Mouse (Mus musculus) adrenal gland, postnatal 25 days (tissue): ENCODE measurements around the gene Wdr83. TPM values are rescaled to one million over a fixed set of nuclear protein-coding genes. Genes with fewer than 3 reads are reported as not detected.

Experiments used
- DNase-seq: peaks from one replicate; pipeline ENCODE4 v3.0.0; 2021; ENCODE audit warnings: mixed read lengths
- total RNA-seq: library from RNA; stranded (reverse); gene quantifications from 2 replicates; pipeline ENCODE4 v1.2.3, GENCODE M21; 2021

The Wdr83 gene
- total RNA-seq, 1 experiment from 2014 or later, result 22.7 TPM

DNA sequence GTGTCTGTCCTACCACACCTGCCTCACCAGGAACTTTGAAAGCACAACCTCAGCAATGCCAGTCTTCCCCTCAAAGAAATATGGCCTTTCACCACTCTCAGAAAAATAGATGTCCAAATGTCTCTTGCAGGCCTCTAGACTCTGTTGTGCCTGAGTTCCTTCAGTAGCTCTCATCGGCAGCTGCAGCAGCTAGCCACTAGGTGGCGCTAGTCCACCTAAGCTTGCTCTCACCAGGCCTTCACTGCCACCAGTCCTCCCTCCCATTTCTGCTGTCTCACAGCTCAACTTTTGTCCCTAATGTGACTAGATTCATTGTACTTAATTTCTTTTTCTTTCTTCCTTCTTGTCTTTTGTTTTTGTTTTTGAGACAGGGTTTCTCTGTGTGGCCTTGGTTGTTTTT is 4.1 kb downstream of the Wdr83 start:
- peak; percentile 72 for DNase-seq

DNA sequence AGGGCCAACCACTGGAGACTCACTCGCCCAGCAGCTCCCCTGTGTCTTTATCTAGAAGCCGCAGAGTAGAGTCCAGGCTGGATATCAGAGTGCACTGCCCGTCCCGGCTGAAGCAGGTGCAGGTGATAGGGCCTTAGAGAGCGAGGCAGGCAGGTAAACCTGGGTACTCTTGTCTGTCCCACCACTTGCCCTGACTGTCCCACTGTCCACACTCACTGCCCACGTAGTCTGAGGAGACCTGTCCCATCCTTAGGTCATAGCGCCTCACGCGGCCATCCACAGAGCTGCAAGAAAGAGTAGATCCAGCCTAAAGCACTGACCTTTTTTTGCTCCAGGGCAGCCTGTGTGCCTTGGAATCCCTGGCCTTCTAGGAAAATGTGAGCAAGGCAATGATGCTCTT is 5.1 kb downstream of the Wdr83 start:
- peak; percentile 45 for DNase-seq

GRCm38 (mm10) chr8:85074617-85075016 is 6.5 kb downstream of the Wdr83 start:
- no peak for DNase-seq

DNA sequence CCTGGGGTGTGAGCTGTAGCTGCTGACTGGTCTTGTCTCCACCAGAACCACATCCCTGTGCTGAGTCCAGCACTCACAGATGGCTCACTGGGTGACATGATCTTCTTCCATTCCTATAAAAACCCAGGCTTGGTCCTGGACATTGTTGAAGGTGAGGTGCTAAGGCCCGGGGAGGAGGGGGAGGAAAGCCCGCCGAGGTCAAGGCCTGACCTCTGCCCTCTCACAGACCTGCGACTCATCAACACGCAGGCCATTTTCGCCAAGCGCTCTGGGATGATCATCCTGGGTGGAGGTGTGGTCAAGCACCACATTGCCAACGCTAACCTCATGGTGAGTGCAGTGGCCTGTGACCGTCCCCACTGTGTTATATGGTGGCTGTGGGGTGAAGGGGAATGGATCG is 6.9 kb downstream of the Wdr83 start:
- no peak for DNase-seq

DNA sequence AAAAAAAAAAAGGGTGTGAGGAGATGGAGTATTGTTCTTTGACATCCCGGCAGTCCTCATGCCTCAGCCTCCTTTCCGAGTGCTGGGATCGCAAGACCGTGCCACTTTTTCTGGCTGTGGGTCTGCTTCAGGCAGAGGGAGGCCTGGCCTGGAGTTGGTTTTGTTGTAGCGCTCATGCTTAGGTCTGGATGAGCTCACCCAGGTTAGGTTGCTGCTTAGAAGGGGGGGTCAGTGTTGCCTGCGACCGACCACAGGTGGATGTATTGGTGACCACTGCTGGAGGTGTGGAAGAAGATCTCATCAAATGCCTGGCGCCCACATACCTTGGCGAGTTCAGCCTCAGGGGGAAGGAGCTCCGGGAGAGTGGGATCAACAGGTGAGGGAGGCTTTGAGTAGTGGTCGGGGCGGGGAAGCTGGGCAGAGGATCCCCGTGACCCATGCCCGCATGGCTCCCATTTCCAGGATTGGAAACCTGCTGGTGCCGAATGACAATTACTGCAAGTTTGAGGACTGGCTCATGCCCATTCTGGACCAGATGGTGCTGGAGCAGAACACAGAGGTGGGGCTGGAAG is 8.0 kb downstream of the Wdr83 start:
- DNase-seq, result no peak

- DNase-seq, result no peak
Measured at GRCm38 (mm10) chr8:85072364-85072929, 8.7 kb downstream of the Wdr83 start.

DNA sequence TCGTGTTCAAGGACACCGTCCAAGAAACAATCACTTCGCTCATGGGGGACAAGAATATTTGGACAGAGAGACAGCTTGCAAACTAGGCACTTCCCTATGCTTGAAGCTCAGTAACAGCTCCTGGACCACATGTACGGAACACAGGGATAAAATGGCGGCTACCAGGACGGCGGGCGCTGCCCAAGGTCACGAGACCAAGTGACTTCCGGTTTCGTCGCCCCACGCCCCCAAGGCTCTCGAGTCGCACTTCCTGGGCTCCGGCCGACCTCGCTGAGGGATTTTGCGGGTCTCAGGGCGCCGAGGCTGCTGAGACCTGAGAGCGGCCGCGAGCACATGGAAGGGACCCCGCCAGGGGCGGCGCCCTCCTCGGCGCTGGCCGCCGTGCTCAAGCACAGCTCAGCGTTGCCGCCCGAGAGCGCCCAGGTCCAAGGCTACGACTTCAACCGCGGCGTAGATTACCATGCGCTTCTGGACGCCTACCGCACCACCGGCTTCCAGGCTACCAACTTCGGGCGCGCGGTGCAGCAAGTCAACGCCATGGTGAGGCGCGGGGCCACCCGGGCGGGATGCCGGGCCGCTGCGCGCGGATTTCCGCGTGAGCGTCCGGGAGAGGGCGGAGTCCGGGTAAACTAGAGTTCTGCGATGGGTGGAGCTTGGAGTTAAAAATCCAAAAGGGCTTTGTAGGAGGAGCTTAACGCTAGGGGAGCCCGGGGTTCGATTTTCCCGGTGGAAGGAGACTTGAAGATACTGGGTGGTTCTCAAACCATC is 9.4 kb downstream of the Wdr83 start, which contains the start of gene Dhps:
Dhps (plus strand) TSS at position 244 of the 768 bp plus-strand sequence.
- DNase-seq, result peak; percentile 90

- DNase-seq, result no peak
Measured at GRCm38 (mm10) chr8:85071041-85071440, 10.1 kb downstream of the Wdr83 start.

DNA sequence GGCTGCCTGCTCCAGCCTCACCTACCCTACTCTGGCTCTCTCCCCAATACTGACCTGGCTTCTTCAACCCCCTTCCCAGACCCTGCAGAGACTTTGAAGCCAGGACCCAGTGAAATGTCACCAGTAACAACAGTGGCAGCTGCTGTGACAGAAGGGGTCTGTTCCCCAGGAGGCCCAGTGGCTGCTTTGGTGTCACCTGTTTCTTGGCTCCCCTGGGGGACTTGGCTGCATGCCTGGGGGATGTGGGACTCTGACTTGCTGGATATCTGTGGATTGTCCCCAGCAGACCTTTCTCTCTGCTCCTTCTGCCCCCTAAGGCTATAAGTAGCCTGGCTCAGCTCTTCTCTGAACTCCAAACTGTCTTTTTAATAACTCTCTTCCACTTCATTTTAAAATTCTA is 13.1 kb downstream of the Wdr83 start, which contains the start of gene Gm5741:
Gm5741 (minus strand) TSS at position 1 of the 400 bp plus-strand sequence.
- no peak for DNase-seq

GRCm38 (mm10) chr8:85067155-85067554 is 14.0 kb downstream of the Wdr83 start:
- no peak for DNase-seq

GRCm38 (mm10) chr8:85065213-85065612 is 15.9 kb downstream of the Wdr83 start:
- no peak for DNase-seq

DNA sequence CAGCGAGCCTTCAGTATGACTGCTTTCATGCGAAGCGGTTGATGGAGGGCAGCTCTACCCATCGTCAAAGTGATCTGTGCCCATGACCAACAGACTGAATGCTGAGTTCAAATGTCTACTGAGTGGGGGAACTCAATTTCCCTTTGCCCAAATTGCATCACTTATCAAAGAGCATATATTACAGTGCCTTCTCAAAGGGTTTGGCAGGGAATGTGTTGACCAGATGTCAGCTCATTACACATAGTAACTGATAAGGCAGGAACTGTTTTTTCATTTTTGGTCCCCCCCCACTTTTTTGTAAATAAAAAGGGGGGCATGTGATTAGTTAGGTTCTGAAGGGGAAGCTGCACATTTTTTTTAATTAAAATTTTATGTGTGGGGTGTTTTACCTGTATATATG is 18.5 kb downstream of the Wdr83 start:
- no peak for DNase-seq

DNA sequence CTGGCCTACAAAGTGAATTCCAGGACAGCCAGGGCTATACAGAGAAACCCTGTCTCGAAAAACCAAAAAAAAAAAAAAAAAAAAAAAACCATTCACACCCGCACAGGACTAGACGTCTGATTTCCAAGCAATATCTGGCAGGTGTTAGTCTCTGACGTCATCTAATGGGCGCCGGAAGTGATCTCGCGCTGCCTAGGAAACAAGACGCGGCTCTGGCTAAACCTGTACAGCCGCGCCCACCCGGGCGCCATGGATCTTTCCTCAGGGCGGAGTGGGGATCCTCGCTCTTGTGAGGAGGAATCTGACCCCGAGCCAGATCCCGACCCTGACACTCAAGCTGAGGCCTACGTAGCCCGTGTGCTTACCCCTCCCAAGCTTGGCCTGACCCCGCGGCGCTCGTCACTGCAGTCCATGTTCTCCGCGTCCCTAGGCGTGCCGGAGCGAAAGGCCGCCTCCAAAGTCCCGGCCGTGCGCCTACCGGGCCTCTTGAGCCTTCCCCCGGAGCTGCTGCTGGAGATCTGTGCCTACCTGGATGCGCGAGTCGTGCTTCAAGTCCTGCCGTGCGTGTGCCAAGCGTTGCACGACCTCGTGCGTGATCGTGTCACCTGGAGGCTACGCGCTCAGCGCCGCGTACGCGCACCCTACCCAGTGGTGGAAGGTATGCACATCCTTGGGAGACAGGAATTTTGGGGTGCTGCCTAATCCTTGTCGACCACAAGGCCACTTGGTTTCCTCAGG is 21.1 kb downstream of the Wdr83 start, which contains the start of gene Fbxw9:
Fbxw9 (plus strand) TSS at position 177 of the 738 bp plus-strand sequence.
- peak; percentile 84 for DNase-seq

- DNase-seq, result no peak
Measured at GRCm38 (mm10) chr8:85057367-85057766, 23.7 kb downstream of the Wdr83 start.

GRCm38 (mm10) chr8:85043619-85044018 is 37.5 kb downstream of the Wdr83 start:
- no peak for DNase-seq

DNA sequence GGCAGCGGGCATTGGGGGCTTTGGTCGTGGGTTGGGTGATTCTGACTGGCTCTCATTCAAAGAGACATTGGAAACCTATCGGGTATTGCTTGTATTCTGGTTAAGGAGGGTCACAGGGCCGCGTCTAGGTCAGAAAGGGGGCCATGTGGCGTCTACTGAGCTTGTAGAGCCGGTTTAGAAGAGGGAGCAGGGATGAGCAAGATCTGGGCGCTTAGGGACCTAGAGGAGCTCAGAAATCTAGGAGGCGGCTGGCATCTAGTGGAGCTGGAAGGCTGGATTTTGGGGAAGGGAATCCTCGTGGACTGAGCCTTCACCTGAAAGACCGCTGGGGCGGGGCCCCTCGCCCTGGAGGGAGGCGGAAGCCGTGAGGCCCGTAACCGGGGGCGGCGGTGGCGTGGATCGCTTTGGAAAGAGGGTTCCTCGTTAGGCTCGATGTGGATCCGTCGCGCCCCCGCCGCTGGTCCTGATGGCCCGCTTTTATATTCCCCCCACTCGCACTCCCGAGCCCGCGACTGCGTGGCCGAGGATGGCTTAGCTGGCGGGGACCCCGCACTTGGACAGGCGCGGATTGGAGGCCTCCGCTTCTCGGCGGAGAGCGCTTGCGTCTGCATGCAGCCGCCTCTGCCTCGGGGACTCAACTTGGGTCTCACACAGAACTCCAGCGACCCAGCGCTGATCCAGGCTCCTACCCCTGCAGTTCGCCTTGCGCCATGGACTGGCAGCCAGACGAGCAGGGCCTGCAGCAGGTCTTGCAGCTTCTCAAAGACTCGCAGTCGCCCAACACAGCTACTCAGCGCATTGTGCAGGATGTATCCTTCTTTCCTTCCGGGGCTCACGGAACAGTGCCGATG is 43.2 kb downstream of the Wdr83 start:
- peak; percentile 60 for DNase-seq

DNA sequence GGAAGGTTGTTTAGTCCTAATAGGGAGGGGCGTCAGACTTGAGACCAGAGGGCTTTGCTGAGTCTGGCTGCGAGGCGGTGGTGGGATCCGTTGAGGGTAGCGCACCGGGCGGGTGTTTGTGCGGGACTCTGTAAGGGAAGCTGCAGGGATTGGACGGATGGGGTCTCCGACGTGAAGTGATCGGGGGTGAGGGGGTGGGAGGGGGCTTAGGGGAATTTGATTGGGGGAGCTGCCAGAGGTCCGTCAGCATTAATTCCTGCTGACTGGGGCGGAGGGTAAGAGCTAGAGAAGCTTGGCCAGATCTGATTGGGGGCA is 43.8 kb downstream of the Wdr83 start:
- DNase-seq, result no peak

DNA sequence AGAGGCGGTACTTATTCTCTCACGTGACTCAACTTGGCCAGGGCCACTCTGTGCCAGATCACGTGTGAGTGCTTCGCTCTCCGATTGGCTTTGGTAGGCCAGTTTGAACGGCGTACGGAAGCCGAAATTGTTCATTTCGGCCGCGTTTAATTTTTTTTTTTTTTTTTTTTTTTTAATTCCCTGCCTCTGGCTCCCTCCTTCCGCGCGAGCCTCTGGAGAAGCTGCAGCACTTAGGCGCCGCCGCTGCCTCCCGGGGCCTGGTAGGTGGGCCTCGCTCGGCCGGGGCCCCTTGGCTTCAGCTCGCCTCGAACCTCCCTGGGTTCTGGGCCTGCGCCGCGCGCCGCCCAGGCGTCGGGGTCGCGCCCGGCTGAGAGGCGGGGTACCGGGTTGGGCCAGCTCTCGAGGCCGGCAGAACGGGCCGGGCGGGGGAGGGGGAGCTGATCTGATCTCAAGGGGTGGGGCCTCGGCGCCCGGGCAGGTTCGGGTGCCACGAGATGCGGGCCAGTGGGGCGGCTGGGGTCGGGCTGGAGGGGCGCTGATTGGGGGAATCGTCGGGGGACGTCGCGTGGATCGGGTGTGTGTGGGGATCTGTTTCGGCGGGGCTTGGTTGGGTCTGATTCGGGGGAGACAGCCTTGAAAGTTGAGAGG is 44.3 kb downstream of the Wdr83 start, which contains the start of gene Tnpo2:
Tnpo2 (plus strand) TSS at position 198 of the 648 bp plus-strand sequence.
- peak; percentile 91 for DNase-seq

GRCm38 (mm10) chr8:85036381-85036717 is 44.8 kb downstream of the Wdr83 start:
- no peak for DNase-seq

DNA sequence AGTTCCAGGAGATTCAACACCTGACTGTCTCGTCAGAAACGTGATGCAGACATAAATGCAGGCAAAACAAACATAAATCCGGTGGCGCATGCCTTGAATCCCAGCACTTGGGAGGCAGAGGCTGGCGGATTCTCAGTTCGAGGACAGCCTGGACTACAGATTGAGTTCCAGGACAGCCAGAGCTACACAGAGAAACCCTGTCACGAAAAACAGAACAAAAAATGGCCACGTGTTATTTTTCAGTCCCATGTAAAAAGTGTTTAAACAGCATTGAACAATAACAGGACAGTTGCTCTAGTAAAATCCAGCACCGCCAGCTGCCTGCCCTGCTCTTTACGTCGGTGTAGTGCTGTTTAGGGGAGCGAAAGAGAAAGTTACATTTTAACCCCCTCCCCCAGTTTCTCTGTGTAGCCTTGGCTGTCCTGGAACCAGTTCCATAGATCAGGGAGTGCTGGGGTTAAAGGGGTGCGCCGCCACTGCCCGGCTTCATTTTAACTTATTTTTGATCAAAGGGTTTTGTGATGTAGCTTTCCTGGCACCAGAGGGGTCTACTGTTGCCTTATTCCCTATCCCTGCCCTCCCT is 45.3 kb downstream of the Wdr83 start:
- no peak for DNase-seq

DNA sequence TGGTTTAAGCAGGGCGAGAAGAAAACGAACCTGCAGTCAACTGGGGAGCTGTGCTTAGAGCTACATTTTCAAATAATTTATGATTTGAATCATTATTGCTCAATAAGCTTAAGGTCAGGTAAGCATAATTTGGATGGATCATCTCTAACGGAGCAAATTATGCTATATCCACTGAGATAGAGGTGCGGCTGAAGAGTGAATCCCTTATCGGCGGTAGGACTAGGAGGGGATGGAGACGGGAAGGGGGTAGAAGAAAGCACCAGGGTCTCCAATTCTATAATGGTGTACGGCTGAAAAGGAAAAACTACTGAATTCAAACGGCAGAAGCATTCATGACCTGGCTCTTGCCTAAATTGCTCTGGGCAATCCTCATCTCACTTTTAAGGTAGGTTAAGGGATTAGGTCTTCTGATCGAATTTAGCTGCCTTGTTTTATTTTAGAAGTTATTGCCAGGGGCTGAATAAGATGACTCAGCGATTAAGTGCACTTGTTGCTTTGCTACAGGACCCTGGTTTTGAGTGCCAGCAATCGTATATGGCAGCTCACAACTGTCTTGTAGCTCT is 45.9 kb downstream of the Wdr83 start:
- no peak for DNase-seq
